21 mouse cellular contexts compared by ENCODE assay signal in the genomic region with DNA sequence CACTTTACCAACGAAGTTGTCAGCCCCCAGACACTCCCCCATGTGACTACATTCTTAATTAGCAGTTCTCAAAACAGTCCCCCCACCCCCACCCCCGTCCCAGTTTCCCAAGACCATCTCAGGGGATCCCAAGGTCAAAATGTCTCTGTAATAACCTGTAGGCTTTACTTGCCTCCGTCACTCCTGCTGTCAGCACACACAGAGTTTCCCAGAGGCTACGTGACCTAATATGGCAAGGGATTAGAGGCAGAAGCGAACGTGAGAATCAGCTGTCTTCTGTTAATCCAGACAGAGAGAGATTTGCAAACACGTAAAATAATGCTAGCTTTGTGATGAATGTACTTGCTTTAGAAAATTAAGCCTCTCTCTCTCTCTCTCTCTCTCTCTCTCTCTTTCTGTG. TPM values are rescaled to one million over a fixed set of nuclear protein-coding genes. Genes with fewer than 3 reads are reported as not detected.
DNase-seq lines count a peak whose midpoint lies in the region; ATAC-seq lines count a peak whose summit lies in the region.
"Had no signal": no experiment of that assay in that cellular context is flagged by ENCODE, and none has a peak within 500 bp of the region (broad histone marks: within the 10 kb centered on the region; RNA-seq: fewer than 3 reads in every experiment).

No protein-coding gene starts in this region.

- H3K4me3 ChIP-seq in heart, embryonic 14.5 days (ENCODE audit: control insufficient read depth in 1 of 2, insufficient read depth in 1 of 2, low read depth in 1 of 2, low read length in 2 of 2): no peak overlapping the region
- no peak overlapping the region for H3K4me3 ChIP-seq in embryonic facial prominence, embryonic 10.5 days
- H3K4me3 ChIP-seq: erythroblast, embryonic 14.5 days; forebrain, embryonic 13.5 days; heart, adult 2 months; limb, embryonic 13.5 days; liver, embryonic 13.5 days; neural tube, embryonic 13.5 days had no signal

- peaks cover 6 to 18% of the 10 kb centered on the region in 2 experiments for H3K4me1 ChIP-seq in heart, embryonic 14.5 days (ENCODE audit: control insufficient read depth in 2 of 2, insufficient read depth in 2 of 2, low read length in 2 of 2)
- peaks cover 47% of the 10 kb centered on the region for H3K4me1 ChIP-seq in embryonic facial prominence, embryonic 10.5 days

- H3K4me2 ChIP-seq in heart, embryonic 14.5 days (ENCODE audit: low read length): no peak overlapping the region
- H3K4me2 ChIP-seq: forebrain, embryonic 13.5 days; limb, embryonic 13.5 days; liver, embryonic 13.5 days; lung, embryonic 14.5 days; neural tube, embryonic 13.5 days had no signal

- 26% methylated on average over 7 of the region's 7 CpGs for WGBS in heart, embryonic 14.5 days
- WGBS in embryonic facial prominence, embryonic 10.5 days: 39% methylated on average over 7 of the region's 7 CpGs

- no peaks in the 10 kb centered on the region for H3K9me3 ChIP-seq in heart, embryonic 14.5 days (ENCODE audit: control insufficient read depth, low read length)
- H3K9me3 ChIP-seq in embryonic facial prominence, embryonic 10.5 days: no peaks in the 10 kb centered on the region
- H3K9me3 ChIP-seq: forebrain, embryonic 13.5 days; limb, embryonic 13.5 days; liver, embryonic 13.5 days; neural tube, embryonic 13.5 days had no signal

- no peaks in the 10 kb centered on the region for H3K36me3 ChIP-seq in heart, embryonic 14.5 days (ENCODE audit: control insufficient read depth, insufficient read depth, low read length)
- no peaks in the 10 kb centered on the region for H3K36me3 ChIP-seq in embryonic facial prominence, embryonic 10.5 days (replicated peaks)
- H3K36me3 ChIP-seq: limb, embryonic 13.5 days; liver, embryonic 13.5 days; neural tube, embryonic 13.5 days had no signal

- no peak overlapping the region for H3K9ac ChIP-seq in heart, embryonic 14.5 days (ENCODE audit: low read length)
- H3K9ac ChIP-seq: forebrain, embryonic 13.5 days; limb, embryonic 13.5 days; liver, embryonic 13.5 days; lung, embryonic 14.5 days; neural tube, embryonic 13.5 days had no signal

- H3K27me3 ChIP-seq in heart, embryonic 14.5 days (ENCODE audit: control insufficient read depth, insufficient read depth, low read length): no peaks in the 10 kb centered on the region
- H3K27me3 ChIP-seq in embryonic facial prominence, embryonic 10.5 days (replicated peaks; ENCODE audit: low read depth, poor library complexity, severe bottlenecking): peaks cover 29% of the 10 kb centered on the region; the same call in 1 of the 2 replicates
- H3K27me3 ChIP-seq: forebrain, embryonic 13.5 days; limb, embryonic 13.5 days; neural tube, embryonic 13.5 days had no signal

- H3K27ac ChIP-seq in heart, embryonic 14.5 days (replicated peaks in 1 of 2; ENCODE audit: control insufficient read depth in 1 of 2, insufficient read depth in 1 of 2, low read depth in 2 of 2, low read length in 2 of 2): peak overlapping the region; percentile 32 to 34; a peak in 1 of 4 replicates
- peak overlapping the region; percentile 44 for H3K27ac ChIP-seq in embryonic facial prominence, embryonic 10.5 days (replicated peaks)
- H3K27ac ChIP-seq: forebrain, embryonic 13.5 days; heart, adult 2 months; limb, embryonic 13.5 days; liver, embryonic 13.5 days; neural tube, embryonic 13.5 days had no signal

- DNase-seq in embryo, embryonic 10.5 days (ENCODE audit: low spot score): peak; percentile 42
- no peak for DNase-seq in embryo, embryonic 9.5 days (ENCODE audit: extremely low spot score)
- no peak for DNase-seq in heart, adult 8-10 months (ENCODE audit: low spot score)
- no peak for DNase-seq in embryonic facial prominence, embryonic 10.5 days (ENCODE audit: low spot score)
- DNase-seq in retina, postnatal 1 day: peak; percentile 78
- no peak for DNase-seq in thymus, postnatal 10 days (ENCODE audit: low spot score in 2 of 2)
- no peak for DNase-seq in urinary bladder, adult 2 months (ENCODE audit: low spot score)
- DNase-seq: adrenal gland, postnatal 10 days; cerebellum, adult 9-11 months; gastrocnemius, postnatal 10 days; heart, adult 2 months; liver, embryonic 13.5 days; lung, embryonic 14.5 days; lung, postnatal 4 days; thymus, adult 2 months had no signal

- no peak for ATAC-seq in heart, embryonic 14.5 days (ENCODE audit: insufficient number of reproducible peaks, insufficient read depth, low FRiP score, low read depth)

RNA-seq across cellular contexts. Expression of a gene that starts 33.0 kb away (rescaled TPM):
- 190 and 225 TPM in 2 replicates for polyA plus RNA-seq in heart, embryonic 14.5 days (2014; fragmentation: Nextera tagmentation; extraction: Ambion mirVana)
- 100 to 1,000 TPM; 393 to 413 (median 400) TPM for total RNA-seq in heart, adult 8-10 months (2022)
- 170 and 196 TPM in 2 replicates for polyA plus RNA-seq in embryonic facial prominence, embryonic 10.5 days (2016; fragmentation: Nextera tagmentation; extraction: Ambion mirVana)
- polyA plus RNA-seq in urinary bladder, adult 2 months (2012; rRNA removed): 786 and 857 TPM in 2 replicates

RNA-seq across cellular contexts. Expression of a gene that starts 59.3 kb away (rescaled TPM):
- 0.07 TPM in 1 of 2 replicates, not detected in the other for polyA plus RNA-seq in heart, embryonic 14.5 days (2014; fragmentation: Nextera tagmentation; extraction: Ambion mirVana)
- not detected for total RNA-seq in heart, adult 8-10 months (2022)
- polyA plus RNA-seq in embryonic facial prominence, embryonic 10.5 days (2016; fragmentation: Nextera tagmentation; extraction: Ambion mirVana): 3.0 and 3.3 TPM in 2 replicates
- polyA plus RNA-seq in urinary bladder, adult 2 months (2012; rRNA removed): 0.01 TPM in 1 of 2 replicates, not detected in the other
- total RNA-seq: heart, adult 2 months had no signal
- polyA plus RNA-seq: erythroblast, embryonic 14.5 days; heart, adult 2 months; large intestine, adult 2 months had no signal

Comparison
In these comparisons a context has a peak if more than half of its experiments do, and no peak if none do; other contexts are left out.
1. DNase-seq: peak in embryo, embryonic 10.5 days (single experiment) and retina, postnatal 1 day (single experiment); none in embryo, embryonic 9.5 days (single experiment), heart, adult 8-10 months (single experiment), embryonic facial prominence, embryonic 10.5 days (single experiment), thymus, postnatal 10 days (0 of 2) and urinary bladder, adult 2 months (single experiment).